Mouse (Mus musculus): ENCODE measurements at regions not wholly inside any gene's neighbourhood (a gene's known extent, or its start where the extent isn't known, plus 50 kb on each side); places are given as distances from the start of the nearest gene placed in this dataset.
"Not testable (repeated sequence)": the region's sequence is repeated elsewhere in the genome, so short reads cannot be mapped to it uniquely, and the experiment has no call there.

DNA sequence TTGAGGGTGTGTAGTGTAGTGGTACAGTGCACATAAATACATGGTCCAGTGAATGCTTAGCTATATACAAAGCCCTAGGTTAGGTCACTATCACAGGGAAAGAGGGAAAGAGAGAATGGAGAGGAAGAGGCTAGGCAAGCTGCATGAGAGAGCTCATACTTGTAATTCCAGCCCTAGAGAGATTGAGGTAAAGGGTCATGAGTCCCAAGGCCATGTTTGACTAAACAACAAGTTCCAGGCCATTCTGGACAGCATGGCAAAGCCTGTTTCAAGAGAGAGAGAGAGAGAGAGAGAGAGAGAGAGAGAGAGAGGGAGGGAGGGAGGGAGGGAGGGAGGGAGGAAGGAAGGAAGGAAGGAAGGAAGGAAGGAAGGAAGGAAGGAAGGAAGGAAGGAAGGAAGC, 131.9 kb upstream of the Arx start:
- TF ChIP-seq EP300, CTCF (IDR thresholded peaks at IDR 0.05; ENCODE audit: low read depth): not testable (repeated sequence)
